Mouse (Mus musculus) hindbrain, embryonic 12.5 days (tissue): ENCODE measurements at regions not wholly inside any gene's neighbourhood (a gene's known extent, or its start where the extent isn't known, plus 50 kb on each side); places are given as distances from the start of the nearest gene placed in this dataset.
"Not testable (repeated sequence)": the region's sequence is repeated elsewhere in the genome, so short reads cannot be mapped to it uniquely, and the experiment has no call there.

ENCODE experiments used
- ATAC-seq: fragments of 200-750 bp; cut with Nextera tagmentation; 2 replicates; pipeline ENCODE4 v1.8.0; 2017; ENCODE audit warnings: moderate TSS enrichment; ENCODE audit not compliant: low FRiP score
- H3K27ac ChIP-seq: fragments of 300-500 bp; sonication (generic); 2 replicates; pipeline ENCODE4 v1.5.1; 2016; ENCODE audit warnings: mild to moderate bottlenecking
- H3K27me3 ChIP-seq: fragments of 300-500 bp; sonication (generic); 2 replicates; pipeline ENCODE4 v1.6.1; 2016; ENCODE audit warnings: mild to moderate bottlenecking
- H3K36me3 ChIP-seq: fragments of 300-500 bp; sonication (generic); 2 replicates; pipeline ENCODE4 v1.6.1; 2016; ENCODE audit warnings: mild to moderate bottlenecking
- H3K4me1 ChIP-seq: fragments of 300-500 bp; sonication (generic); 2 replicates; pipeline ENCODE4 v1.6.1; 2016
- H3K4me2 ChIP-seq: fragments of 300-500 bp; sonication (generic); replicated peaks from 2 replicates; pipeline ENCODE4 v1.6.1; 2016; ENCODE audit warnings: mild to moderate bottlenecking
- H3K4me3 ChIP-seq: fragments of 300-500 bp; sonication (generic); 2 replicates; pipeline ENCODE4 v1.5.1; 2016; ENCODE audit warnings: mild to moderate bottlenecking
- H3K9ac ChIP-seq: fragments of 300-500 bp; sonication (generic); 2 replicates; pipeline ENCODE4 v1.6.1; 2016; ENCODE audit warnings: mild to moderate bottlenecking, moderate library complexity
- H3K9me3 ChIP-seq: fragments of 300-500 bp; sonication (generic); replicated peaks from 2 replicates; pipeline ENCODE4 v1.6.1; 2016; ENCODE audit warnings: mild to moderate bottlenecking
- WGBS: fragments of 180-500 bp; shearing (Covaris S2); methylation state at CpG from one replicate; pipeline ENCODE4 v1.1.7; 2016; 5-methylcytosine and 5-hydroxymethylcytosine counted together

DNA sequence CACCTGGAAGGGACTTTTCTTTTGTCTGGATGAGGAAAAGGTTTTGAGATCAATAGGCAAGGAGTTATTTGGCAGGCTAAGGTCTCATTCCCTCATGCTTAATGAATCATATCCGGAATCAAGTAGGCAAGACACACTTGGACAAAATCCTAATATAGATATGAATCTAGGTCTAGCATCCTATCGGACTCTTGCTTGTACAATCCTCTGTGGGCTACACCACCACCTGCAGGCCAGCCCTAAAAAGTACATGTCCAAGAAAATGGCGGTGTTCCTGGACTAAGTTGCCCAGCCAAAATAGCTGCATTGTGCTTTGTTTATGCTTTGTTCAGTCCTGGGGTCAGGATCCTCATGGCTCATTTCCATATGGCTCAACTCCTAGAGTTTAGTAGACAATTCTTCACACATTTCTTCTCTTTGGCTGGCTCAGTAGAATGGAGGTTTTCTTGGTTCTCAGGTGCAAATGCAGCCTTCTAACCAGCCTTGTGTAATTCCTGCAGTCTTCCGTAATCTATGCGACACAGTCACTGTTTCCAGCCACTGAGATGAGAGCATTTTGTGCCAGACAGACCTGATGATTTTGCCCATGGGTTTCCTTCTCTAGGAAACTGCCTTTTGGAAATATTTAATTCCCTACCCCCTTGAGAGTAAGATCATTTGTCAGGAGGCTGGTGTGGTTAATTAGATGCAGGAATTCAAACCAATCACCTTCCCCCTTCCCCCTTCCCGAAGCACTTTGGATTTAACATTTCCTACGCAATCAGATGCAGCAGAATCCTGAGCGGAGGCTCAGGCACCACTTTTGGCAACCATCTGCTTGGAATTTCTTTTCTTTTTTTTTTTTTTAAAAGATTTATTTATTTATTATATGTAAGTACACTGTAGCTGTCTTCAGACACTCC is 80.6 kb upstream of the Tcf12 start:
- ATAC-seq: 0 out of 2 replicates have a peak, but pooled peaks have one; percentile 19
- Histone ChIP-seq H3K9me3 (no peaks in the 10 kb centered on the region), H3K4me1 (peaks cover 3% of the 10 kb centered on the region; the same call in 1 of the 2 replicates), H3K9ac (no peak overlapping the region), H3K4me2 (0 out of 2 replicates have a peak overlapping the region, but pooled peaks have one; percentile 3), H3K4me3 (no peak overlapping the region), H3K27ac (peak overlapping the region; percentile 17; the same call in 1 of the 2 replicates), H3K36me3 (no peaks in the 10 kb centered on the region), H3K27me3 (no peaks in the 10 kb centered on the region)
- 49% methylated on average over 8 of the region's 8 CpGs for WGBS

DNA sequence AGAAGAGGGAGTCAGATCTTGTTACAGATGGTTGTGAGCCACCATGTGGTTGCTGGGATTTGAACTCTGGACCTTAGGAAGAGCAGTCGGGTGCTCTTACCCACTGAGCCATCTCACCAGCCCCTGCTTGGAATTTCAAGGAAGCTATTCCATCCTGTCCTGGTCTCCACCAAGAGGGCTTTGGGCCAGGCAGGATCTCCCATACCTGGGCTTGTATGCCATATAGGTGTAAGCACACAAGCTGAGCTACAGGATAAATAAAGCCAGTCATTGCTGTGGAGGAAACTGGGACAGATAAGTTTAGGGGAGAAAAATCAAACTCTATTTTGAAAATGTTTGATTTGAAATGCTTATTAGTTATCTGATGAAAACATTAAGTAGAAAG is 81.3 kb upstream of the Tcf12 start:
- 83% methylated on average over 1 of the region's 1 CpGs for WGBS
- H3K4me2 ChIP-seq, H3K27me3 ChIP-seq, H3K9me3 ChIP-seq, H3K9ac ChIP-seq, H3K4me3 ChIP-seq, H3K27ac ChIP-seq, H3K36me3 ChIP-seq, ATAC-seq, H3K4me1 ChIP-seq: not testable (repeated sequence)

DNA sequence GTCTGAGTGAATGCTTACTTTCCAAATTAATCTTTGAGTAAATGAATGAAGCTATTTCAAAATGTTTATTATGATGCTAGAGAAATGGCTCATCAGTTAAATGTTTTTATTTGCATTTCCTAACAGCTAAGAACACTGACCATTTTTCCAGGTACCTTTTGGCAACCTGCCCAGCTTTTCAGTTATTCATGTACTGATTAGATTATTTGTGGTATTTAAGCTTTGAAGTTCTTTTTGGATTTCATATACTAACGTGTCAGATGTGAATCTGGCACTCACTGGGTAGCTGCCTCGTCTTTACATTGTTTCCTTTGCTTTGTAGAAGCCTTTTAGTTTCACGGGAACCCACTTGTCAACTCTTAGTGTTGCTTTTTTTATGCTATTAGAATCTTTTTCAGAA is 79.3 kb upstream of the Zfp280d start:
- Histone ChIP-seq H3K9ac (no peak overlapping the region), H3K4me1 (peaks cover 3% of the 10 kb centered on the region; the same call in 1 of the 2 replicates), H3K27ac (no peak overlapping the region), H3K4me2 (no peak overlapping the region), H3K9me3 (no peaks in the 10 kb centered on the region), H3K27me3 (no peaks in the 10 kb centered on the region), H3K4me3 (no peak overlapping the region), H3K36me3 (no peaks in the 10 kb centered on the region)
- WGBS: 81% methylated on average over 3 of the region's 3 CpGs
- ATAC-seq: no peak

DNA sequence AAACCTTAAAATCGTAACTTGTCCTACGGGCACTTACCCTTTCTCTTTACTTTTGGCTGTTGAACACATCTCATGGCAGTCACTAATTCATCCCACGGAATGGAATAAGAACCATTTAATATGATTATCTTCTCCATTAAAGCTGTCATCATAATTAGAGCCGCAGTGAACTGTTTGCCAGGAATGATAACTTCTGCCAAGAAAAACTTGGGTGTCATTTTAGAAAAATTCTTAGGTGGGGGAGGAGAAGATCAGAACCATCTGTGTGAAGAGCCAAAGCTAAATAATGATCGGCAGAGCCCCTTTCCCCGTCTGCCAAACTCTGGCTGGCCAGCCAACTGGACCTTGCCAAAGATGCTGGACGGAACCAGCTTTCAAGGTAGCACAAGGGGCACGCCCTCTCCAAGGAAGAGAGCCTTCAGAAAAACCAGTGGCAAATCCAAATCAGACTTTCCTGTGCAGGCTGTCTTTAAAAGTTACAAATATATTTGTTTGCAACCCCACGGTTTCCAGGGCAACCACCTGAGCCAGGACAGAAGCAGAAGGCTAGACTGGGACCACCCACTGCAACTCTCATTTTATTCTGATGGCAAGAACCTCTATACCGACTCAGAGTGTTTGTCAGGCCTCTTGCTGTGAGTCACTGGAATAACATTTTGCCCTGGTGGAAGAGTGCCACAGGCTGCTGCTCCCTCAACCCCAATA is 77.9 kb upstream of the Zfp280d start:
- WGBS: 79% methylated on average over 10 of the region's 10 CpGs

DNA sequence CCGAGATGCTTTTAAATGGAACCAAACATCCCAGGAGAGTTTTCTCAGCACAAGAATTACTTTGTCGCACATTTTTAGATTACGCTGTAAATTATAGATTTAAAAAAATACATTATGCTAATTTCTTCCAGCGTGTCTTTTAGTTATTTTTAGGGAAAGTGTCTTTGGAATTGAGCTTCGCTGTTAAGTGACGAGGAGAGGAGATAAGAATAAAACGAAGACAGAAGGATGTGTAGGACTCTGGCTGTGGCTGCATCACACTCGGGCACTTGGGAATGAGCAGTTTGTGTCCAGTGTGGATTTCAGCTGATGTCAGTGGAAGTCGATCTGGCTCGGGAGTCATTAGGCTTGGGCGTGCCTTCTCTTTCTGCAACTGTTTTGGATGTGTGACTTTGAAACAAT is 77.3 kb upstream of the Zfp280d start:
- H3K4me1 ChIP-seq: peaks cover under 1% of the 10 kb centered on the region; the same call in 1 of the 2 replicates
- no peak overlapping the region for H3K9ac ChIP-seq
- no peak overlapping the region for H3K27ac ChIP-seq
- no peak overlapping the region for H3K4me2 ChIP-seq
- 79% methylated on average over 11 of the region's 11 CpGs for WGBS
- H3K27me3 ChIP-seq: no peaks in the 10 kb centered on the region
- no peak overlapping the region for H3K4me3 ChIP-seq
- no peaks in the 10 kb centered on the region for H3K36me3 ChIP-seq
- no peak for ATAC-seq
- no peaks in the 10 kb centered on the region for H3K9me3 ChIP-seq

More for the DNA sequence above, 77.9 kb upstream of the Zfp280d start:
- ATAC-seq: no peak
- Histone ChIP-seq H3K9me3 (no peaks in the 10 kb centered on the region), H3K4me3 (no peak overlapping the region), H3K4me2 (no peak overlapping the region), H3K36me3 (no peaks in the 10 kb centered on the region), H3K4me1 (peaks cover 3% of the 10 kb centered on the region; the same call in 1 of the 2 replicates), H3K9ac (no peak overlapping the region), H3K27ac (no peak overlapping the region), H3K27me3 (no peaks in the 10 kb centered on the region)

DNA sequence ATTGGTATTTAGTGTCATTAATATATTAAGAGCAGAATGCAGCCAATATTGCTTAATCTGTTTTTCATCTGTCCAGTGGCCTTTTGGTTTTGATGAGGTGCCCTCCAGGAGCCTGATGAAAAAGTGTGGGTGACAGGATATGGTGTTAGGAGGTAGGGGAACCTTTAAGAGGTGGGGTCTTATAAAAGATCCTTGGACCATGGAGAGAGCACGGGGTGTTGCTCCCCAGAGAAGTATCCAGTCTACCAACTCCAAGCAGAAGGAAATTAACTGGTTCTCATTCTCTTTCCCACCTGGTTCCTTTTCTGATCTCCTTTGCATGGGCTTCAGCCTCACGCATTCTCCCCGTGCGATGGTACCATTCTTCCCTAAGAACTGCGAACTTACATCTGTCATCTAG is 75.7 kb upstream of the Zfp280d start:
- Histone ChIP-seq H3K9me3 (no peaks in the 10 kb centered on the region), H3K9ac (no peak overlapping the region), H3K4me3 (no peak overlapping the region), H3K27me3 (no peaks in the 10 kb centered on the region), H3K27ac (no peak overlapping the region), H3K4me1 (no peaks in the 10 kb centered on the region), H3K36me3 (no peaks in the 10 kb centered on the region), H3K4me2 (no peak overlapping the region)
- ATAC-seq: no peak
- WGBS: 94% methylated on average over 5 of the region's 5 CpGs

DNA sequence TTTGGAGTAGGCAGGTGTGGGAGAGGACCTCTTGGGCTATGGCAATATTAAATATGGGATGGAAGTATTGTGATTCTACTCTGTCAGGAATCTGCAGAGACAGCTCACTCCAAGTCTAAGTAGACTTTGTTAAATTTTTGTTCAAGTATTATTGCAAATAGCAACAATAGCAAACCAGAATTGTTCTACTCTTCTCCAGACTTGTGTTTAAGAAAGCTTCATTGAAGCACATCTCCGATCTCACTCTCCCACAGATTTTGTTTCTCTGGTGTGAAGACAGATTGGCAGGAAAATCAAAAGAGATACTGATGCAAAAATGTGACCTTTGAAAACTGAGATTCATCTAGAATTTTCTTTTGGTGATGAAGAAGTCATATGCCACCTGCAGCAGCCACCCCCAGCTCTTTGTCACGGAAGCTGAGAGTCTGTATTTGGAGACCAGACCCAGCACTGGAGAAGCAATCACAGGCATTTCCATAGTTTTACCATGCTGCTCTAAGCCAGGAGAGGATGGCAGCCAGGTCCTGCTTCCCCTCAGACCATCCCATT is 70.2 kb upstream of the Zfp280d start:
- Histone ChIP-seq H3K9me3 (no peaks in the 10 kb centered on the region), H3K27me3 (no peaks in the 10 kb centered on the region), H3K4me2 (no peak overlapping the region), H3K4me1 (no peaks in the 10 kb centered on the region), H3K36me3 (no peaks in the 10 kb centered on the region), H3K4me3 (no peak overlapping the region), H3K9ac (no peak overlapping the region), H3K27ac (no peak overlapping the region)
- ATAC-seq: no peak
- 89% methylated on average over 2 of the region's 2 CpGs for WGBS

DNA sequence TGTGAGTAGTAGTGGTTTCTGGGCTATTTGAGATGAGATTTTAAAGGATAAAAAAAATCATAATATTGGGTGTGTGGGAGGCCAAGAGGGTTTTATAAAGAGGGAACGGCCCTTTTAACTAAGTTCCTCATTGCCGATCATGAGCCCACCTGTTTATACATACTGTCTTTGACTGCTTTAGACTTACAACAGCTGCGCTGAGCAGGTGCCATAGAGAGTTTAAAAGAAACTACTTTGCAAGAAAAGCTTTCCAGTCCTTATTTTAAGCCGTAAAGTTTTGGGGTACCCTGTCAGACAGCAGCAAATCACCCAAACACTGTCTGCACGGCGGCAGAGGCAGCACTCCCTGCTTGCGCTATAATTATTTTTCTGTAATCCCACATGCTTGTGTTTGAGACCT is 68.8 kb upstream of the Zfp280d start:
- Histone ChIP-seq H3K9ac (no peak overlapping the region), H3K4me2 (no peak overlapping the region), H3K4me1 (no peaks in the 10 kb centered on the region), H3K4me3 (no peak overlapping the region), H3K36me3 (no peaks in the 10 kb centered on the region), H3K27ac (no peak overlapping the region), H3K27me3 (no peaks in the 10 kb centered on the region), H3K9me3 (no peaks in the 10 kb centered on the region)
- WGBS: 90% methylated on average over 7 of the region's 7 CpGs
- no peak for ATAC-seq

DNA sequence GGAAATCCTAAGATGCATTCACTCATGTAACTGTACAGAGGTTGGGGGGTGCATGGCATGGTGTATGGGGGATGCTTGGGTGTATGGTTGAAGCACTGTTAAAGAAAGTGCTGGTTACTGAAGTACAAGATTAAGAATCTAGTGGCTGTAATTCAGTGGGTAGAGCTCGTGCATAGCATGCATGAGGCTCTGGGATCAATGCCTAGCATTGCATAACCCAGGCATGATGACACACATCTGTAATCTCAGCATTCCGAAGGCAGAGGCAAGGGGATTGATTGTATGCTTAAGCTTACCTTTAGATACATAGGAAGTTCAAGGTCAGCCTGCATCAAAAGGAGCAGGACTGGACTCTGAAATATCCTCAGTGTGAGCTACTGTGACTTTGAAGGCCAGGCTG is 67.7 kb upstream of the Zfp280d start:
- Histone ChIP-seq H3K9ac (no peak overlapping the region), H3K36me3 (no peaks in the 10 kb centered on the region), H3K27ac (no peak overlapping the region), H3K4me3 (no peak overlapping the region), H3K4me1 (no peaks in the 10 kb centered on the region), H3K27me3 (no peaks in the 10 kb centered on the region), H3K9me3 (no peaks in the 10 kb centered on the region), H3K4me2 (no peak overlapping the region)
- 85% methylated on average over 2 of the region's 2 CpGs for WGBS
- no peak for ATAC-seq

DNA sequence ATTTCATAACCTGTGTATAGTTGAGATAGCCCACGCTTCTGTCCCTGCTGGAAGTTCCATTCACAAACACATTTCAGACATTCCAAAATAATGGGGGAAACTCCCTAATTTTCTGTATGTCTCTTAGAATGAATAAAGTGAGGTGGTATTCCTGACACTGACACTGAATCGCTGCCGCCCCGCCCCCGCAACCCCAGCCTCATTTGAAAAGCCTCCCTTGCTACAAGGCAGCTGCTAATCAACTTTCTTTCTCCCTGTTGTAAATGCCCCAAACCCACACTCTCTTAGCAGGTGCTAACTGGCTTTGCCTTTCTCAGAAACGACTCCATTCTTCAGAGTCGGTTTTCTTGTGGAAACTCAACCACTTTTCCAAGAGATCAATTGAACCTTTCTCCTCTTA is 66.4 kb upstream of the Zfp280d start:
- Histone ChIP-seq H3K27me3 (no peaks in the 10 kb centered on the region), H3K27ac (no peak overlapping the region), H3K4me3 (no peak overlapping the region), H3K9ac (no peak overlapping the region), H3K4me1 (no peaks in the 10 kb centered on the region), H3K4me2 (no peak overlapping the region), H3K36me3 (no peaks in the 10 kb centered on the region), H3K9me3 (no peaks in the 10 kb centered on the region)
- ATAC-seq: no peak
- 65% methylated on average over 7 of the region's 7 CpGs for WGBS

DNA sequence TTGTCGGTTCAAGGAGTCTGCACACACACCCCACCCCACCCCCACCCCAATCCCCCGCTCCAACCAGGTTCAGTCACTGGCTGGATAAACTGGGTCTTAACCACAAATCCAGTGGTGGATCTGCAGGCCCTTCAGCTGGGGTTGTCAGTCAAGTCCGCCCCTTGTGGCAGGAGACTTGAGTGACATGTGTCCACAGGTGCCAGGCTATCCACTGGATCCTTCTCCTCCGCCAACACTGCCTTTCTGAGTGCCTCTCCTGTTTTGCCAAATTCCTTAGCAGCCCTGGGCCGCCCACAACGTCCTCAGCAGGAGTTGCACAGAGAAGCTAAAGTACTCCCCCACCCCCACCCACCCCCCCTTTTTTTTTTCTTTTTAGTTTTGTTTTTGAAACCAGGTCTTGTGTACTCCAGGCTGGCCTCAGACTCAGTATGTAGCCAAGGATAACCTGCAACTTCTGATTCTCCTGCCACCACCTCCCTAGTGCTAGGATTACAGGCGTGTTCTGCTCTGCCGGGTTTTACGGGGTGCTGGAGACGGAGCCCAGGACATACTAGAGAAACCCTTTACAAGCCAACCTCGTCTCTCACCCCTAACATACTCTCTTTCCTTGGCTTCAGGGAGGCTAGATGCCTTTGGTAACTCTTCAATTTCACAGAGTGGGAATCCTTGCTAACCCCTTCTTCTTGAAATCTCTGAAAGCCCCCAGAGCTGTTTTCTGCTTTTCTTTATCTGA is 57.2 kb upstream of the Zfp280d start:
- no peak for ATAC-seq
- peaks cover 7% of the 10 kb centered on the region for H3K4me1 ChIP-seq
- H3K4me3 ChIP-seq: no peak overlapping the region
- no peak overlapping the region for H3K27ac ChIP-seq
- no peaks in the 10 kb centered on the region for H3K27me3 ChIP-seq
- no peaks in the 10 kb centered on the region for H3K36me3 ChIP-seq
- WGBS: 65% methylated on average over 11 of the region's 11 CpGs
- H3K9ac ChIP-seq: no peak overlapping the region
- no peaks in the 10 kb centered on the region for H3K9me3 ChIP-seq
- H3K4me2 ChIP-seq: no peak overlapping the region

DNA sequence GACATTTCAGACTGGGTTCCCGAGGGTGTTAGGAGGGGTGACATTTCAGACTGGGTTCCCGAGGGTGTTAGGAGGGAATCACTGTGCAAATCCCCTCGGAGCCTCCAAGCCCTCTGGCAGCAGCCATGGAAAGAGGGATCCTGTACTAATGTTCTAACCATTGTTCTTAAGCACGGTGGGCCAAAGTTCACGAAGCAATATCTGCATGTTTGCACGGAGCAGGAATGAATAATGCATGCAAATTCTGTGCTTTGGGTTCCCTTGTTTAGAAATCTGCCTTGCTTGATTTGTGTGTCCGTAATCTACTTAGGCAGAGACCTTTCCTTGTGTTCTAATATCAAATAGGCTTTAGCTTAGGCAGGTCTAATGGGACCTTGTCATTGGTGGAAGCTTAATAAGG is 55.9 kb upstream of the Zfp280d start:
- H3K27ac ChIP-seq: no peak overlapping the region
- 43% methylated on average over 7 of the region's 7 CpGs for WGBS
- peaks cover 7% of the 10 kb centered on the region for H3K4me1 ChIP-seq
- ATAC-seq: no peak
- no peak overlapping the region for H3K9ac ChIP-seq
- H3K4me3 ChIP-seq: no peak overlapping the region
- H3K36me3 ChIP-seq: no peaks in the 10 kb centered on the region
- no peaks in the 10 kb centered on the region for H3K27me3 ChIP-seq
- H3K4me2 ChIP-seq: no peak overlapping the region
- H3K9me3 ChIP-seq: no peaks in the 10 kb centered on the region
